32 mouse cellular contexts compared by ENCODE assay signal in genomic region chr13:30929119-30929518, GRCm38 (mm10). TPM values are rescaled to one million over a fixed set of nuclear protein-coding genes. Genes with fewer than 3 reads are reported as not detected.
DNase-seq lines count a peak whose midpoint lies in the region; ATAC-seq and TF ChIP-seq lines count a peak whose summit lies in the region.
"Had no signal": no experiment of that assay in that cellular context is flagged by ENCODE, and none has a peak within 500 bp of the region (broad histone marks: within the 10 kb centered on the region; RNA-seq: fewer than 3 reads in every experiment).

No protein-coding gene starts in this region.

- no peaks in the 10 kb centered on the region for H3K27me3 ChIP-seq in liver, embryonic 11.5 days (replicated peaks; ENCODE audit: control insufficient read depth, insufficient read depth, low read length)
- H3K27me3 ChIP-seq in MEL (ENCODE audit: control insufficient read depth in 1 of 2, insufficient read depth in 2 of 2, low read length in 2 of 2): no peaks in the 10 kb centered on the region
- no peaks in the 10 kb centered on the region for H3K27me3 ChIP-seq in liver, embryonic 13.5 days
- H3K27me3 ChIP-seq in liver, embryonic 16.5 days (ENCODE audit: control insufficient read depth, insufficient read depth, low read depth, low read length): no peaks in the 10 kb centered on the region
- H3K27me3 ChIP-seq: CH12.LX; forebrain, embryonic 13.5 days; heart, embryonic 13.5 days; hindbrain, embryonic 12.5 days; hindbrain, embryonic 15.5 days had no signal

- H3K4me2 ChIP-seq in liver, embryonic 11.5 days: peak overlapping the region; percentile 23; the same call in 1 of the 2 replicates
- no peak overlapping the region for H3K4me2 ChIP-seq in liver, embryonic 13.5 days
- no peak overlapping the region for H3K4me2 ChIP-seq in liver, embryonic 16.5 days (ENCODE audit: low read depth, low read length)
- H3K4me2 ChIP-seq: forebrain, embryonic 13.5 days; heart, embryonic 13.5 days; hindbrain, embryonic 12.5 days; hindbrain, embryonic 15.5 days had no signal

- TF ChIP-seq RAD21 in MEL (IDR thresholded peaks at IDR 0.05; ENCODE audit: low read depth, low read length): no peak

- TF ChIP-seq POLR2A in MEL (IDR thresholded peaks at IDR 0.05; ENCODE audit: control insufficient read depth in 1 of 2, insufficient read depth in 1 of 2, low read depth in 1 of 2, low read length in 2 of 2, poor library complexity in 1 of 2): no peak

- intact Hi-C loops in left cerebral cortex, adult 2 months (cut with DNase I): no loop called here

- H3K4me3 ChIP-seq in liver, embryonic 11.5 days (ENCODE audit: low read depth, low read length): no peak overlapping the region
- no peak overlapping the region for H3K4me3 ChIP-seq in MEL (ENCODE audit: control insufficient read depth in 1 of 2, insufficient read depth in 1 of 2, low read depth in 2 of 2, low read length in 2 of 2)
- no peak overlapping the region for H3K4me3 ChIP-seq in liver, embryonic 13.5 days (replicated peaks)
- no peak overlapping the region for H3K4me3 ChIP-seq in liver, embryonic 16.5 days (ENCODE audit: low read depth, low read length)
- no peak overlapping the region for H3K4me3 ChIP-seq in left cerebral cortex, adult 2 months
- H3K4me3 ChIP-seq: forebrain, embryonic 10.5 days; forebrain, embryonic 13.5 days; heart, adult 2 months; heart, embryonic 10.5 days; heart, embryonic 13.5 days; hindbrain, embryonic 12.5 days; hindbrain, embryonic 15.5 days had no signal

- H3K9me3 ChIP-seq in liver, embryonic 11.5 days (ENCODE audit: control insufficient read depth, low read length): no peaks in the 10 kb centered on the region
- H3K9me3 ChIP-seq in MEL (replicated peaks; ENCODE audit: insufficient read depth, low read length): no peaks in the 10 kb centered on the region
- H3K9me3 ChIP-seq in liver, embryonic 13.5 days (replicated peaks): no peaks in the 10 kb centered on the region
- H3K9me3 ChIP-seq in liver, embryonic 16.5 days (replicated peaks; ENCODE audit: control insufficient read depth, low read length): no peaks in the 10 kb centered on the region
- H3K9me3 ChIP-seq: forebrain, embryonic 10.5 days; forebrain, embryonic 13.5 days; G1E; heart, embryonic 10.5 days; heart, embryonic 13.5 days; hindbrain, embryonic 12.5 days; hindbrain, embryonic 15.5 days had no signal

- peaks cover 11% of the 10 kb centered on the region for H3K4me1 ChIP-seq in liver, embryonic 11.5 days (replicated peaks; ENCODE audit: control insufficient read depth, insufficient read depth, low read length)
- H3K4me1 ChIP-seq in MEL (ENCODE audit: control insufficient read depth in 1 of 2, insufficient read depth in 2 of 2, low read length in 2 of 2): no peaks in the 10 kb centered on the region; a peak in 1 of 4 replicates
- H3K4me1 ChIP-seq in liver, embryonic 13.5 days (replicated peaks): peaks cover 43% of the 10 kb centered on the region
- peaks cover 6% of the 10 kb centered on the region for H3K4me1 ChIP-seq in liver, embryonic 16.5 days (ENCODE audit: control insufficient read depth, low read depth, low read length)
- H3K4me1 ChIP-seq: forebrain, embryonic 10.5 days; forebrain, embryonic 13.5 days; heart, embryonic 13.5 days; hindbrain, embryonic 12.5 days; hindbrain, embryonic 15.5 days had no signal

- no peaks in the 10 kb centered on the region for H3K79me2 ChIP-seq in MEL (ENCODE audit: control insufficient read depth, insufficient read depth, low read length, poor library complexity)

- no peak overlapping the region for H3K9ac ChIP-seq in liver, embryonic 11.5 days (ENCODE audit: low read depth, low read length)
- no peak overlapping the region for H3K9ac ChIP-seq in MEL (ENCODE audit: control insufficient read depth, low read depth, low read length, poor library complexity, severe bottlenecking)
- H3K9ac ChIP-seq in liver, embryonic 13.5 days: no peak overlapping the region
- H3K9ac ChIP-seq in liver, embryonic 16.5 days (ENCODE audit: low read depth, low read length): no peak overlapping the region
- H3K9ac ChIP-seq: forebrain, embryonic 13.5 days; heart, embryonic 13.5 days; hindbrain, embryonic 12.5 days; hindbrain, embryonic 15.5 days had no signal

- H3K27ac ChIP-seq in liver, embryonic 11.5 days (ENCODE audit: low read depth, low read length): no peak overlapping the region; the same call in 1 of the 2 replicates
- no peak overlapping the region for H3K27ac ChIP-seq in MEL (ENCODE audit: control insufficient read depth, low read depth, low read length)
- peak overlapping the region; percentile 65 for H3K27ac ChIP-seq in liver, embryonic 13.5 days
- H3K27ac ChIP-seq in liver, embryonic 16.5 days (ENCODE audit: low read length): no peak overlapping the region
- no peak overlapping the region for H3K27ac ChIP-seq in left cerebral cortex, adult 2 months
- H3K27ac ChIP-seq: forebrain, embryonic 10.5 days; forebrain, embryonic 13.5 days; heart, adult 2 months; heart, embryonic 10.5 days; heart, embryonic 13.5 days; hindbrain, embryonic 12.5 days; hindbrain, embryonic 15.5 days had no signal

- H3K36me3 ChIP-seq in liver, embryonic 11.5 days (ENCODE audit: control insufficient read depth, insufficient read depth, low read length): peaks cover 7% of the 10 kb centered on the region
- H3K36me3 ChIP-seq in MEL (ENCODE audit: control insufficient read depth in 1 of 2, insufficient read depth in 2 of 2, low read length in 2 of 2): peaks cover 9 to 14% of the 10 kb centered on the region in 2 experiments
- peaks cover 16% of the 10 kb centered on the region for H3K36me3 ChIP-seq in liver, embryonic 13.5 days
- H3K36me3 ChIP-seq in liver, embryonic 16.5 days (ENCODE audit: control insufficient read depth, insufficient read depth): peaks cover 2% of the 10 kb centered on the region

- ATAC-seq in liver, embryonic 11.5 days (replicated peaks; ENCODE audit: low FRiP score): peak; percentile 79
- peak; percentile 80 for ATAC-seq in liver, embryonic 13.5 days (ENCODE audit: low read depth)
- peak; percentile 62 for ATAC-seq in liver, embryonic 16.5 days (ENCODE audit: low read depth)
- ATAC-seq: forebrain, embryonic 13.5 days; forebrain, embryonic 16.5 days had no signal

- 53% methylated on average over 2 of the region's 2 CpGs for WGBS in liver, embryonic 11.5 days
- 28% methylated on average over 2 of the region's 2 CpGs for WGBS in liver, embryonic 13.5 days (ENCODE audit: insufficient replicate concordance)
- WGBS in liver, embryonic 16.5 days (ENCODE audit: insufficient replicate concordance): 33% methylated on average over 2 of the region's 2 CpGs

- peak in 1 of 2 experiments; percentile 52; a peak in 1 of 4 replicates for TF ChIP-seq EP300 in MEL (IDR thresholded peaks at IDR 0.05; ENCODE audit: low read depth in 1 of 2, low read length in 2 of 2)

- TF ChIP-seq CTCF in MEL (IDR thresholded peaks at IDR 0.05 in 2 of 3, conservative IDR thresholded peaks at IDR 0.05 in 1 of 3; ENCODE audit: control insufficient read depth in 1 of 3, insufficient read depth in 1 of 3, low read depth in 2 of 3, low read length in 3 of 3, poor library complexity in 1 of 3, severe bottlenecking in 1 of 3): no peak
- no peak for TF ChIP-seq CTCF in left cerebral cortex, adult 2 months (IDR thresholded peaks at IDR 0.05)

- DNase-seq in liver, embryonic 11.5 days (ENCODE audit: low spot score): no peak
- DNase-seq in liver (no peak), MEL (ENCODE audit: low read depth, low spot score) (peak; percentile 10)
- DNase-seq in liver, embryonic 13.5 days: no peak
- DNase-seq in urinary bladder, postnatal 10 days (ENCODE audit: low spot score): no peak
- DNase-seq in left cerebral cortex, adult 2 months (ENCODE audit: extremely low spot score in 1 of 2, low spot score in 2 of 2): no peak
- DNase-seq in spleen, postnatal 10 days (ENCODE audit: low spot score in 2 of 2): no peak
- DNase-seq: adrenal gland, adult 2 months; adrenal gland, postnatal 14 days; cerebellum, adult 18-20 months; cerebellum, adult 9-10 months; cerebellum, postnatal 14 days; gastrocnemius, postnatal 10 days; gastrocnemius, postnatal 36 days; heart, adult 2 months; heart, postnatal 14 days had no signal

TF ChIP-seq in MEL, 35 proteins besides CTCF, POLR2A, EP300 and RAD21:
- no peak for TF ChIP-seq ZKSCAN1 (IDR thresholded peaks at IDR 0.05; ENCODE audit: low read depth, low read length)
- TF ChIP-seq TCF12 (IDR thresholded peaks at IDR 0.05; ENCODE audit: low read depth, low read length): 0 out of 2 replicates have a peak, but pooled peaks have one; percentile 11
- no peak for TF ChIP-seq POLR2AphosphoS5 (IDR thresholded peaks at IDR 0.05; ENCODE audit: borderline replicate concordance, low read depth, low read length)

RNA-seq across cellular contexts. Expression of gene Hus1b, which starts 18.4 kb away (rescaled TPM):
- 0.21 TPM in 1 of 2 replicates, not detected in the other for polyA plus RNA-seq in liver, embryonic 11.5 days (2014; fragmentation: Nextera tagmentation; extraction: Ambion mirVana)
- 0.19 and 0.26 TPM in 2 replicates for total RNA-seq in MEL (2012; rRNA removed)
- polyA plus RNA-seq in MEL (2012; ENCODE audit: insufficient read depth in 1 of 2, insufficient read length in 2 of 2, low read depth in 1 of 2, low replicate concordance in 2 of 2, missing spikeins in 1 of 2): under 1 TPM in 1 of 2 experiments, not detected in 1; 0.08 TPM
- polyA plus RNA-seq in liver, embryonic 13.5 days (2015; fragmentation: Nextera tagmentation; extraction: Ambion mirVana): not detected in 2 replicates
- polyA plus RNA-seq in liver, embryonic 16.5 days (2015; fragmentation: Nextera tagmentation; extraction: Ambion mirVana): 0.07 TPM in 1 of 2 replicates, not detected in the other
- total RNA-seq in left cerebral cortex, adult 2 months (2021): 1 to 10 TPM in 1 of 2 experiments, under 1 TPM in 1; 0.38 to 1.4 TPM
- total RNA-seq: gastrocnemius, adult 18-20 months had no signal
- polyA plus RNA-seq: embryonic facial prominence, embryonic 11.5 days; embryonic facial prominence, embryonic 14.5 days; forebrain, embryonic 10.5 days; forebrain, embryonic 13.5 days; forebrain, embryonic 16.5 days; G1E; heart, adult 2 months; heart, embryonic 13.5 days; heart, embryonic 16.5 days; hindbrain, embryonic 12.5 days; hindbrain, embryonic 15.5 days had no signal

RNA-seq across cellular contexts. Expression of gene Exoc2, which starts 44.8 kb away (rescaled TPM):
- 28.4 and 32.9 TPM in 2 replicates for polyA plus RNA-seq in liver, embryonic 11.5 days (2014; fragmentation: Nextera tagmentation; extraction: Ambion mirVana)
- 26.0 and 27.0 TPM in 2 replicates for total RNA-seq in MEL (2012; rRNA removed)
- 10 to 100 TPM in 1 of 2 experiments, not detected in 1; 22.1 TPM for polyA plus RNA-seq in MEL (2012; ENCODE audit: insufficient read depth in 1 of 2, insufficient read length in 2 of 2, low read depth in 1 of 2, low replicate concordance in 2 of 2, missing spikeins in 1 of 2)
- 13.5 and 17.8 TPM in 2 replicates for polyA plus RNA-seq in liver, embryonic 13.5 days (2015; fragmentation: Nextera tagmentation; extraction: Ambion mirVana)
- 11.7 and 14.4 TPM in 2 replicates for polyA plus RNA-seq in liver, embryonic 16.5 days (2015; fragmentation: Nextera tagmentation; extraction: Ambion mirVana)
- total RNA-seq in left cerebral cortex, adult 2 months (2021): 10 to 100 TPM; 38.7 to 42.0 TPM

RNA-seq across cellular contexts. Expression of gene Gm5447, which starts 44.9 kb away (rescaled TPM):
- not detected in 2 replicates for polyA plus RNA-seq in liver, embryonic 11.5 days (2014; fragmentation: Nextera tagmentation; extraction: Ambion mirVana)
- total RNA-seq in MEL (2012; rRNA removed): not detected in 2 replicates
- polyA plus RNA-seq in MEL (2012; ENCODE audit: insufficient read depth in 1 of 2, insufficient read length in 2 of 2, low read depth in 1 of 2, low replicate concordance in 2 of 2, missing spikeins in 1 of 2): not detected
- polyA plus RNA-seq in liver, embryonic 13.5 days (2015; fragmentation: Nextera tagmentation; extraction: Ambion mirVana): not detected in 2 replicates
- polyA plus RNA-seq in liver, embryonic 16.5 days (2015; fragmentation: Nextera tagmentation; extraction: Ambion mirVana): not detected in 2 replicates
- total RNA-seq in left cerebral cortex, adult 2 months (2021): under 1 TPM in 1 of 2 experiments, not detected in 1; 0.18 TPM
- total RNA-seq: adrenal gland, adult 2 months; adrenal gland, postnatal 14 days; CH12.LX; gastrocnemius, adult 18-20 months; gastrocnemius, postnatal 10 days; gastrocnemius, postnatal 36 days; granulocyte monocyte progenitor cell, adult 5-6 weeks; heart, adult 2 months; heart, postnatal 14 days; hematopoietic stem cell, adult 5-6 weeks had no signal
- polyA plus RNA-seq: adrenal gland, adult 2 months; G1E; heart, adult 2 months; heart, embryonic 13.5 days had no signal
